Mouse (Mus musculus): ENCODE measurements around the gene Them4. TPM values are rescaled to one million over a fixed set of nuclear protein-coding genes. Genes with fewer than 3 reads are reported as not detected.

The Them4 gene
- polyA plus RNA-seq (2014; fragmentation: Illumina TruSeq; extraction: RNeasy Lipid Tissue Mini Kit (QIAGEN cat#74804); ENCODE audit: low read depth, low replicate concordance) = 17.6 TPM

GRCm38 (mm10) chr3:94309633-94310363, at the start of gene Them4:
Gene Them4 (plus strand): TSS chr3:94310089.

GRCm38 (mm10) chr3:94263736-94264135, 46.2 kb upstream of the Them4 start, which contains the start of gene Gm4778:
Gene Gm4778 (plus strand): TSS chr3:94264036.

GRCm38 (mm10) chr3:94341959-94342422, 32.1 kb downstream of the Them4 start, which contains the start of gene Them5:
Gene Them5 (plus strand): TSS chr3:94342099.

DNA sequence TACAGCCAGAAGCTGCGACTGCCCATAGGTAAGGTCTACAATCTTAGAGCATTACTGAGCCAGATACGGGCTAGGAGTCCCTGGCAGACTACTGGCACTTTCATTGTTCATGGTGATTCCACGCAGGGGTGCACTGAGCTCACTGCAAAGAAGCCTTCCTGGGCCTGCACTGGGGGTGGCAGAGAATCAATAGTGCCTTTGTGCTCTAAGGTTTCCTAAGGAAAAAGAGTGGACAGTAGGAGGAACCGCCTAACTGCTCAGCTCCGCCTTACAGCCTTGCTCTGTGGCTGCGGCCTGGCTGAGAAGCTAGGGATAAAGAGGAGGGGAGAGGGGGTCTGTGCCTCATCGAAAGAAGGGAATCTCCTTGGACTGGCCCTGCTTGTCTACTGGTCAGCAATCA, 52.2 kb downstream of the Them4 start, which contains the start of gene C2cd4d:
TSS of gene C2cd4d (plus strand) at position 301 of the 400 bp plus-strand sequence.

GRCm38 (mm10) chr3:94372641-94373040, 62.8 kb downstream of the Them4 start, which contains the start of gene Rorc:
Gene Rorc (plus strand): TSS chr3:94372794.

Other genes with a start within 250 kb of the Them4 start
- gene Gm10697, start 237.4 kb upstream of the Them4 start, polyA plus RNA-seq (2014; fragmentation: Illumina TruSeq; extraction: RNeasy Lipid Tissue Mini Kit (QIAGEN cat#74804); ENCODE audit: low read depth, low replicate concordance) = not detected
- gene Gm10696, start 131.9 kb upstream of the Them4 start, polyA plus RNA-seq (2014; fragmentation: Illumina TruSeq; extraction: RNeasy Lipid Tissue Mini Kit (QIAGEN cat#74804); ENCODE audit: low read depth, low replicate concordance) = not detected
- not detected for gene Gm5286, start 113.4 kb upstream of the Them4 start, polyA plus RNA-seq (2014; fragmentation: Illumina TruSeq; extraction: RNeasy Lipid Tissue Mini Kit (QIAGEN cat#74804); ENCODE audit: low read depth, low replicate concordance)
- gene Gm4778, start 46.1 kb upstream of the Them4 start, polyA plus RNA-seq (2014; fragmentation: Illumina TruSeq; extraction: RNeasy Lipid Tissue Mini Kit (QIAGEN cat#74804); ENCODE audit: low read depth, low replicate concordance) = not detected
- not detected for gene Them5, start 32.0 kb downstream of the Them4 start, polyA plus RNA-seq (2014; fragmentation: Illumina TruSeq; extraction: RNeasy Lipid Tissue Mini Kit (QIAGEN cat#74804); ENCODE audit: low read depth, low replicate concordance)
- 0.50 TPM for gene C2cd4d, start 52.3 kb downstream of the Them4 start, polyA plus RNA-seq (2014; fragmentation: Illumina TruSeq; extraction: RNeasy Lipid Tissue Mini Kit (QIAGEN cat#74804); ENCODE audit: low read depth, low replicate concordance)
- gene Rorc, start 62.7 kb downstream of the Them4 start, polyA plus RNA-seq (2014; fragmentation: Illumina TruSeq; extraction: RNeasy Lipid Tissue Mini Kit (QIAGEN cat#74804); ENCODE audit: low read depth, low replicate concordance) = 22.9 TPM
- 0.15 TPM for gene Lingo4, start 88.4 kb downstream of the Them4 start, polyA plus RNA-seq (2014; fragmentation: Illumina TruSeq; extraction: RNeasy Lipid Tissue Mini Kit (QIAGEN cat#74804); ENCODE audit: low read depth, low replicate concordance)
- gene Tdrkh, start 103.2 kb downstream of the Them4 start, polyA plus RNA-seq (2014; fragmentation: Illumina TruSeq; extraction: RNeasy Lipid Tissue Mini Kit (QIAGEN cat#74804); ENCODE audit: low read depth, low replicate concordance) = 12.5 TPM
- gene Mrpl9, start 133.2 kb downstream of the Them4 start, polyA plus RNA-seq (2014; fragmentation: Illumina TruSeq; extraction: RNeasy Lipid Tissue Mini Kit (QIAGEN cat#74804); ENCODE audit: low read depth, low replicate concordance) = 50.4 TPM
- 92.2 TPM for gene Oaz3, start 133.8 kb downstream of the Them4 start, polyA plus RNA-seq (2014; fragmentation: Illumina TruSeq; extraction: RNeasy Lipid Tissue Mini Kit (QIAGEN cat#74804); ENCODE audit: low read depth, low replicate concordance)
- 1.2 TPM for gene Celf3, start 168.2 kb downstream of the Them4 start, polyA plus RNA-seq (2014; fragmentation: Illumina TruSeq; extraction: RNeasy Lipid Tissue Mini Kit (QIAGEN cat#74804); ENCODE audit: low read depth, low replicate concordance)
- 6.2 TPM for gene Riiad1, start 170.3 kb downstream of the Them4 start, polyA plus RNA-seq (2014; fragmentation: Illumina TruSeq; extraction: RNeasy Lipid Tissue Mini Kit (QIAGEN cat#74804); ENCODE audit: low read depth, low replicate concordance)

Data from adipose tissue, adult 10 weeks (tissue).